Mouse (Mus musculus): ENCODE data around the gene Hivep2.

The Hivep2 gene

GRCm38 (mm10) chr10:13973563-13974179 is 7.8 kb downstream of the Hivep2 start:
- DNase-seq: no peak

- DNase-seq: no peak
Observed at GRCm38 (mm10) chr10:13974472-13974871, 8.6 kb downstream of the Hivep2 start.

- no peak for DNase-seq
Observed at GRCm38 (mm10) chr10:13975861-13976260, 10.0 kb downstream of the Hivep2 start.

- DNase-seq: no peak
Observed at GRCm38 (mm10) chr10:13976267-13976666, 10.4 kb downstream of the Hivep2 start.

DNA sequence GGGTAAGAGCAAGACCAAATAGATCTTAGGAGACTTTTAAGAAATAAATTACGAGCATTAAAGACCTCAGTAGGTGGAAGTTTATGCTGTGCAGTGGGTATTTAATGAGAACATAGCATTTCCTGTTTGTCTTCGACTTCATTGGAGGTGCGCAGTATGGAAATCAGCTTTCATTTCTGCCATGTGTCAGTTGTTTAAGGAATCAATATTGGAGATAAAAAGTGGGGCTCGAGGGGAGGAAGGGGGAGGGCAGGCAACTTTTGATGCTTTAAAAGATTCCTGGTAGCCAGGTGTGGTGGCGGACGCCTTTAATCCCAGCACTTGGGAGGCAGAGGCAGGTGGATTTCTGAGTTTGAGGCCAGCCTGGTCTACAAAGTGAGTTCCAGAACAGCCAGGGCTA is 16.4 kb downstream of the Hivep2 start:
- no peak for DNase-seq

DNA sequence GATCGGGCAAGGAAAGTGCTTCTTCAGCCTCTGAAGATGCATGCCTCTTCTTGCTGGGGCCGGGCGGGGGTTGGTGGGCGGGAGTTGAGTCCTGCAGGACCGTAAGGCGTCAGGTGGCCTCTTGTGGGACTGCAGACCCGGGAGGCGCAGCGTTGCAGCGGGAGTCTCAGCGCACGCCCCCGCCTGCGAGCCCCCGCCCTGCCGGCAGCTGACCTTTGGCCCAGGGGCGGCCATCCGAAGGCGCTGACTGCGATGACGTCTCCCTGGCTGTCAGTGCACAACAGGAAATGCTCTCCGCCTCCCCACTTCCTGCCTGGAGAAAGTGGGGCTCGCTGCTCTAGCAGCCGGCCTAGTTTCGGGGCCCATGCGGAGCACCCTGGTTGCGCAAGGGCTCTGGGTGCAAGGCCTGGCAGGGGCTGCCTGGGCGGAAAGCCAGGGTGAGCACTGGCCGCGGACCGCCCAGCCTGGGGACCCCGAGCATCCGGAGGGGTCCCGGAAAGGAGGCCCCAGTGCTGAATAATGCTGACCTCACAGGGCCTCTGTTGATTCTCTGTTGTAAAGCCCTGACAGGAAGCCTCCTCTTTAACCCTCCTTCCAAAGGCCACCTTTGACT is 17.0 kb downstream of the Hivep2 start:
- DNase-seq: peak; percentile 74

DNA sequence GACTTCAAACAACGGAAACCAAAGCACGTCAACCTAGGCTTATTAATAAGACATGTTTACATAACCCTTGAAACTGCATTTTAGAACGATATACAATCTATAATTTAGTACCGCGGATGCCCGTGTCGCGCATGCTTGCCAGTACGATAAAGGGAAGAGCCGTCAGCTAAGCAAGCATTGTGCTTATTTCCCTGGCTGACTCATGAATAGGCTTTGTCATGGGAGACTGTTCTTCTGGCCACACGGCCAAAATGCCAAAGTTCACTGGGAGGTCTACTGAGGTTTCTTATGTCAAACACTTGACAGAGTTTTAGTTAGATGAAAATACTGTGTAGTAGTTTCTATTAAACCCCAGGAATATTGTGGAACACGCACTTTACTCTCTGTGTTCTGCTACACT is 17.8 kb downstream of the Hivep2 start:
- no peak for DNase-seq

- no peak for DNase-seq
Observed at GRCm38 (mm10) chr10:13984233-13984632, 18.4 kb downstream of the Hivep2 start.

- DNase-seq: no peak
Observed at GRCm38 (mm10) chr10:13986539-13986938, 20.7 kb downstream of the Hivep2 start.

GRCm38 (mm10) chr10:13987336-13987735 is 21.5 kb downstream of the Hivep2 start:
- no peak for DNase-seq

DNA sequence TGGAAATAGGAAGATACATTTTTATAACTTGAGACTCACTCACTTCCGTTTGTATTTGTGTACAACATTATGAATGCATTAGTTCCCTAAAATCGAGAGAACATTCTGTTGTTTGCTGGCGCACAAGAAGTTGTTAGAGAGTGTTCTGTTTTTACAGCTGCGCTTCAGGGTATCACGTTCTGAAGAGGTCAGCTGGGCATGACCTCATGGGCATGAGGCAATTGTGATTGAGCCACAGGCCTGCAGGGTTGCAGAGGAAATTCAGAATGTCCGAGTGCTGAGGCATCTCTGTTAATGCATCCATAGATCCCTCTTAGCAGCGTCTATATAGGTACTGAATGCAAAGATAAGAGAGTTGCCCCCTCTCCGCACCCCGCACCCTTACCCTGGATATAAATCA is 22.4 kb downstream of the Hivep2 start:
- no peak for DNase-seq

DNA sequence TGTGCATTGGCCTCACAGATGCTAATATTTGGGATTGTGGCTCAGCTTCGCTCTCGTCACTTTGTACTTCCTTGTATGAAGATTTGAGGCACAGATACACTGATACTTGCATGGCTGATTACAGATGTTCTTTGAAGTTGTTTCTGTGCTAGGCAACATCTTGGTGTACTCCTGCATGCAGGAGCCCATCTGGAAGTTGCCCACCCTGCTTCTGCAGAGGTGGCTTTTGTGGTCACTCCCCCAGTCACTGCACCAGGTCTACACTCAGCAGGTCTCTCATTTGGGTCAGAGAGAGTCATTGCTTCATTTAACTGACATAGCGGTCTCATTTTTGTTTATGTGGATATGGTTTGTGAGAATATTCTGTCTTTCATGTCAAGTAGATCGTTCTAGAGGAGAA is 22.9 kb downstream of the Hivep2 start:
- DNase-seq: no peak

DNA sequence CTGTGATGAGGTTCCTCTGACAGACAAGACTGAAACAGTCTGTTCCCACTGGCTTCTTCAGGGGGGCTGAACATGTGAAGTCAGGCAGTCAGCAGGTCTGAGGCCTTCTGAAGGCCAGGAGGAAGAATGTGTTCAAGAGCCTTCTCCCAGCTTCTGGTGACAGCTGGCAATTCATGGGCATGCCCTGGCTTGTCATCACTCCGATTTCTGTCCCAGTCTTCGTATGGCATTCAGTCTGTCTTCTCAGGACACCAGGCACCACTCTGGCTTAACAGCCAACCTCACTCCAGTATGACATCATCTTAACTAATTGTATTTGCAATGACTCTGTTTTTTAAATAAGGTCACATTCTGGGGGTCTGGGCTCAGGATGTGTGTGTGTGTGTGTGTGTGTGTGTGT is 25.0 kb downstream of the Hivep2 start:
- DNase-seq: no peak

GRCm38 (mm10) chr10:13993411-13993810 is 27.5 kb downstream of the Hivep2 start:
- no peak for DNase-seq

DNA sequence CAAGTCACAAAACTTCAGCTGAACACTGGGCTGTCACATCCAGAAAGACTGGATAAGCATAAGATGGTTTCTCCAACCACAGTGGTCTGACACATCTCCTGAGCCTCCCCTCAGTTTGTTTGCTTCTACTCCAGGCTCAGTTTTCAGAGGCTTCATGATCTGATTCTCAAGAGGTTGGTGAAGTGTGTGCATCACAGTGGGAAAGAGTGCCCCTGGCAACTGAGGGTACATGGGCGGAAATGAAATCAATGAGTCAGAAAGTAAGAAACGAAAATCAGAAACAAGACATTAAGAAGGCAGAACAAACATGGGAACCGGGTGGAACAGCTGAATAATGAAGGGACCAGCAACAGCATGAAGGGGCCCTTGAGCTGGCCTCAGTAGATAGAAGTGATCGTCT is 31.5 kb downstream of the Hivep2 start:
- DNase-seq: no peak

GRCm38 (mm10) chr10:14004769-14005517 is 39.1 kb downstream of the Hivep2 start:
- no peak for DNase-seq

- DNase-seq: no peak
Observed at GRCm38 (mm10) chr10:14009721-14010120, 43.8 kb downstream of the Hivep2 start.

- DNase-seq: no peak
Observed at GRCm38 (mm10) chr10:14016287-14016970, 50.6 kb downstream of the Hivep2 start.

DNA sequence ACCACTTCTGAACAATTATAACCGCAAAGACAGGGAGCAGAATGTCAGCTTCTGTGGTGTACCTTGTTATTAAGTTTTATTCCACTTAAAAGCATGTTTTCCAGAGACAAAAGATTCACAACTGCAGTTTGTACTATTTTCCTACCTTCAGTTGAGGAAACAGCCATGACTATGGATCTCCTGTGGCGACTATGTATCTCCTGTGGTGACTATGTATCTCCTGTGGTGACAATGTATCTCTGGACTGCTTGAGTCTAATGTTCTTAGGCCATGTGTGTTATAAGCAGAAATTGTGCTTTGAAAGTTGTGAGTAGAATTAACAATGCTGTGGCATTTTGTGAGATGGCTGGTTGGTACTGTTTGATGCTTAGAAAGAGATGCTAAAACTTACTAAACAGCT is 51.5 kb downstream of the Hivep2 start:
- DNase-seq: no peak

GRCm38 (mm10) chr10:14017822-14018364 is 52.0 kb downstream of the Hivep2 start:
- peak; percentile 33 for DNase-seq

- no peak for DNase-seq
Observed at GRCm38 (mm10) chr10:14018672-14019071, 52.8 kb downstream of the Hivep2 start.

- DNase-seq: no peak
Observed at GRCm38 (mm10) chr10:14019198-14019597, 53.3 kb downstream of the Hivep2 start.

GRCm38 (mm10) chr10:14020253-14020652 is 54.4 kb downstream of the Hivep2 start:
- DNase-seq: no peak
